Mouse (Mus musculus) megakaryocyte, embryonic 14.5 days (primary cell): ENCODE measurements around the gene Plekho1. TPM values are rescaled to one million over a fixed set of nuclear protein-coding genes. Genes with fewer than 3 reads are reported as not detected.

ENCODE experiments used
- H3K27me3 ChIP-seq: replicated peaks from 2 replicates; pipeline ENCODE3; 2012; ENCODE audit warnings: inconsistent platforms
- H3K36me3 ChIP-seq: replicated peaks from 2 replicates; pipeline ENCODE3; 2012; ENCODE audit warnings: low read length, inconsistent platforms, mixed read lengths
- H3K4me1 ChIP-seq: 2 replicates; pipeline ENCODE4 v1.6.1; 2012; ENCODE audit warnings: inconsistent platforms
- H3K4me3 ChIP-seq: replicated peaks from 2 replicates; pipeline ENCODE3; 2012; ENCODE audit warnings: moderate library complexity, mild to moderate bottlenecking, inconsistent platforms
- H3K9me3 ChIP-seq: 2 replicates; pipeline ENCODE4 v1.6.1; 2012; ENCODE audit warnings: inconsistent platforms
- FLI1 ChIP-seq: IDR thresholded peaks from 2 replicates; pipeline ENCODE4 v1.6.1; 2012; ENCODE audit warnings: low read length, inconsistent platforms, mixed read lengths
- GATA1 ChIP-seq: IDR thresholded peaks from 3 replicates; pipeline ENCODE4 v1.6.1; 2012; ENCODE audit warnings: mixed read lengths, low read length, inconsistent platforms, borderline replicate concordance
- polyA plus RNA-seq: library from polyadenylated mRNA; stranded (reverse); fragments of >175 nt; gene quantifications from 2 replicates; pipeline ENCODE4 v1.2.3, GENCODE M21; 2012; ENCODE audit warnings: low replicate concordance; ENCODE audit not compliant: insufficient read depth

The Plekho1 gene
- polyA plus RNA-seq, 1 experiment, result 663 TPM

DNA sequence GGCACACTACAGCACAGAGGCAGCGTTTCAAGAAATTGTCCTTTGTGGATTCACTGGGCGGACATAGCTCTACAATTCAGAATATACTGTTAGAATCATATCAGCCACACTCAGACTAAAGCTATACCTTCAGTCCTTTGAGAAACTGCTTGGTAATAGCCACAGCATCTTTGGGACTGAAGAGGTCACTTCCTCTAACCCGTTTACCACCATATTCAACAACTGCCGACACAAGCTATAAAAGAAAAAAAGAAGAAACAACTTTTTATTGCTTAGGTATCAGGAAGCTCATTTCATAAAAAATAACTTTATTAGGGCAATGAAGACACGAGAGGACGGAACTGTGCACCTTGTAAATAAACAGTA lies 36.8 kb upstream of the Plekho1 start:
- H3K27me3 ChIP-seq, result no peaks in the 10 kb centered on the region
- H3K4me3 ChIP-seq, result peak overlapping the region; percentile 79
- TF ChIP-seq GATA1, result no peak
- no peak for TF ChIP-seq FLI1
- H3K36me3 ChIP-seq, result peaks cover 66% of the 10 kb centered on the region
- H3K4me1 ChIP-seq, result peaks cover 33% of the 10 kb centered on the region
- no peaks in the 10 kb centered on the region for H3K9me3 ChIP-seq

DNA sequence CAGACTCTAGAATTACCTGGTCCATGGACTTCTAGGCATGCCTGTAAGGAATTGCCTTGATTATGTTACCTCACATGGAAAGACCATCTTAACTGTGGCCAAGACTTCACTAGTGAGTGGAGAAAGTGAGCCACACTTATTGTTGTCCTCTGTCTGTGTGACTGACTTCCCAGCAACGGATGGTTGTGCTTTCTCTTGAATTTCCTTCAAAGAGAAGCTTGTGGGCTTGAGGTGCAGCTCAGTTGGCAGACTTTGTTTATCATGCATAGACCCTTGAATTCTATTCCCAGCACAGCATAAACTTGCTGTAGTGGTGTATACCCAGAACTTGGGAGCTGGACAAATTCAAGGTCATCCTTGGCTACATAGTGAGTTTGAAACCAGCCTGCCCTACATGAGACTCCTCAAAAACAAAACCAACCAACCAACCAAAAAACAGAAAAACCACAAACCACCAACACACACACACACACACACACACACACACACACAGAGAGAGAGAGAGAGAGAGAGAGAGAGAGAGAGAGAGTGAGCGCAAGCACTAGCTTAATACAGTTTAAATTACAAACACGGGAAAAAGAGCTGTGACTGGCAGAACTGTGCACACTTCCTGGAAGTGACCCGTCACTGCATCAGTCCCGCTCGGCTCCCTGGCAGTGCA lies 36.3 kb upstream of the Plekho1 start:
- Histone ChIP-seq H3K27me3 (no peaks in the 10 kb centered on the region), H3K36me3 (peaks cover 67% of the 10 kb centered on the region), H3K9me3 (no peaks in the 10 kb centered on the region), H3K4me1 (peaks cover 38% of the 10 kb centered on the region), H3K4me3 (peak overlapping the region; percentile 79)
- TF ChIP-seq GATA1 (no peak), FLI1 (no peak)

DNA sequence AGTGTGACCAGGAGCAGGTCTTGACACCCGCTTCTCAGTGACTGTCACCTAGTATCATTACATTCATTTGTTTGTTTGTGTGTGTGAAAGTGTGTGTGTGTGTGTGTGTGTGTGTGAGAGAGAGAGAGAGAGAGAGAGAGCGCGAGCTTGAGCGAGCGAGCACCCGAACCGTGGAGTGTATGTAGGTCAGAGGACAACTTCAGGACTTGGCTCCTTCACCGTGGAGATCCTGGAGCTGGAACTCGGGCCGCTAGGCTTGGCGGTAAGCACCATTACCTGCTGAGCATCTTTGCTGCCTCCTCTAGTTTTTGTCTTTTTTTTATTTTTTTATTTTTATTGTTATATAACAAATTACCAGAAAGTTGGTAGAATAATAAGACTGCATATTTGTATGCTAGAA lies 34.0 kb upstream of the Plekho1 start:
- no peak overlapping the region for H3K4me3 ChIP-seq
- TF ChIP-seq GATA1, result no peak
- TF ChIP-seq FLI1, result no peak
- H3K27me3 ChIP-seq, result no peaks in the 10 kb centered on the region
- H3K4me1 ChIP-seq, result peaks cover 39% of the 10 kb centered on the region
- H3K36me3 ChIP-seq, result peaks cover 60% of the 10 kb centered on the region
- no peaks in the 10 kb centered on the region for H3K9me3 ChIP-seq

DNA sequence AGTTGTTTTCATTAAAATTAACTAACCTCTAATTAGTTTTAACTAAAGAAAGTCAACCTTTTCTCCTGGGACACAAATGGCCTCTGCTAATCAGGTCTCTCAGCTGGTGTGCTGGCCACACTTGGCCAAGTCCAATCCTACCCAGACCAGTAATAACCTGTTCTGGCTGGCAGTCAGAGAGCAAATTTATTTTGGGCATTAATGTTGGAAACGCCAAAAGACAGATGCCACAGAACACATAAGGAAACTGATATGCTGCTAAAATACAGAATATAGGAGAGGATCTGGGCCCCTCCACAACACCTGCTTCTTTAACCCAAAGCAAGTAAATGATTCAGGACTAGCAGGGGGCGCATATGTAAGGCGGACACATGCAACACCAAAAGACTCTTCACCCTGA lies 33.5 kb upstream of the Plekho1 start:
- H3K4me1 ChIP-seq, result peaks cover 39% of the 10 kb centered on the region
- peaks cover 57% of the 10 kb centered on the region for H3K36me3 ChIP-seq
- no peaks in the 10 kb centered on the region for H3K27me3 ChIP-seq
- no peak overlapping the region for H3K4me3 ChIP-seq
- TF ChIP-seq GATA1 (no peak), FLI1 (no peak)
- H3K9me3 ChIP-seq, result no peaks in the 10 kb centered on the region

DNA sequence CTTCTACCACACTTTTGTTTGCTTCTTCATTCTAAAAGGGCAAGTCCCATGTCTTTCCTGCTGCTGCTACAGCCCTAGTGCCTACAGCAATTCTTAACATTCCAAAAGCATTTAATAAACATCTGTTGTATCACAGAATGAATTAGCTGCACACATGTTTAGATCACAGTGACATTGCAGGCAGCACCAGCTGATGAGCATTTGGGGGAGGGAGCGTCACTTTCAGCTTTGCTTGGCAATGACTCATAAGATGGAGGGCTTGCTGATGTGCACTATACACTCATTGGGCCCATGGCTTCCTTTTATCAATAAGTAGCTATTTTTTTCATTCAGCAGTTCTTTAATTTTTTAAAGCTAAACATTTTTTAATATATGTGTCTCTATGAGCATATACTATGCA lies 32.1 kb upstream of the Plekho1 start:
- H3K4me1 ChIP-seq, result peaks cover 33% of the 10 kb centered on the region
- no peak for TF ChIP-seq GATA1
- no peak for TF ChIP-seq FLI1
- H3K36me3 ChIP-seq, result peaks cover 54% of the 10 kb centered on the region
- peak overlapping the region; percentile 35 for H3K4me3 ChIP-seq
- H3K9me3 ChIP-seq, result no peaks in the 10 kb centered on the region
- H3K27me3 ChIP-seq, result no peaks in the 10 kb centered on the region

DNA sequence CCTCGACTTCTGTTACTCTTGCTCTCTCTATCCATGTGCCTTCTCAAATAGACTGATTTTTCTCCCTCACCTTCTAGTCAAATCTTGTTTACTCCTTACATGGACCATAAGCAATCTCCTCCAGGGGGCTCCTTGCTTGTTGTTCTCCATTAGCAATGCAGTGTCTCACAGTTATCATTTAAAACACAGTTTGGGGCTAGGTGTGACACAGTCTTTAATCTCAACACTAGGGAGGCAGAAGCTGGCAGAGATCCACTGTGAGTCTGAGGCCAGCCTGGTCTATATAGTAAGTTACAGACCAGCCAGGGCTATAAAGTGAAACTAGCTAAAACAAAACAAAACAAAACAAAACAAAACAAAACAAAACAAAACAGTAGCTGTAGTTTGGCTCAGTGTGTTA lies 31.3 kb upstream of the Plekho1 start:
- no peak overlapping the region for H3K4me3 ChIP-seq
- TF ChIP-seq GATA1, result no peak
- TF ChIP-seq FLI1, result no peak
- H3K9me3 ChIP-seq, result no peaks in the 10 kb centered on the region
- H3K4me1 ChIP-seq, result peaks cover 31% of the 10 kb centered on the region
- no peaks in the 10 kb centered on the region for H3K27me3 ChIP-seq
- peaks cover 58% of the 10 kb centered on the region for H3K36me3 ChIP-seq

DNA sequence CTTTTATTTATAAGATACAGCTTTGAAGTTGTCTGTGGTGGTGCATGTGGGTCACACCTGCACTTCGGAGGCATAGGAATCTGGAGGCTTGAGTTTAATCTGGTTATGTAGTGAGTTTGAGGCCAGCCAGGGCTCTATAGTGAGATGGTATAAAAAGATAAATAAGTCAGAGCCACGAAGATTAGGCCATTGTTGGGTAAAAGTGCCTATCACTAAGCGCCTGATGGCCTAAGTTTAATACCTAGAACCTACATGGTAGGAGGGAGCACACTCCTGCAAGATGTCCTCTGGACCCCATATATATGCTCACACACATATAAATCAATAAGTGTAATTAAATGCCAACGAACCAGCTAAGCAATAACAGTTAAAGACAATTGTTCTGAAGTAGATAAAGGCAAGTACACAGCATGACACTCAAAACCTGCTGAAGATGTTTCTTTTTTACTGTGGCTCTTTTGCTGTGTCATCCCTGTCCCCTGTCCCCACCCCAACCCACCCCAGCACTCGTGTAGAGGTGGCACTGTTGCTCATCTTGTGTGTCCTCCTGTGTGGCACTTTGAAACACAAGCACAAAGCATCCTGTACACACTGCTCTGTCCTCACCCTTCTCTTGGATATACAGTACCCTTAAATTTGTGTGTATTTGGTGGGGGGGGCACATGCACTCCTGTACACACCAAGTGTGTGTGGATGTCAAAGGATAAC lies 25.8 kb upstream of the Plekho1 start:
- H3K9me3 ChIP-seq, result no peaks in the 10 kb centered on the region
- TF ChIP-seq GATA1 (no peak), FLI1 (no peak)

DNA sequence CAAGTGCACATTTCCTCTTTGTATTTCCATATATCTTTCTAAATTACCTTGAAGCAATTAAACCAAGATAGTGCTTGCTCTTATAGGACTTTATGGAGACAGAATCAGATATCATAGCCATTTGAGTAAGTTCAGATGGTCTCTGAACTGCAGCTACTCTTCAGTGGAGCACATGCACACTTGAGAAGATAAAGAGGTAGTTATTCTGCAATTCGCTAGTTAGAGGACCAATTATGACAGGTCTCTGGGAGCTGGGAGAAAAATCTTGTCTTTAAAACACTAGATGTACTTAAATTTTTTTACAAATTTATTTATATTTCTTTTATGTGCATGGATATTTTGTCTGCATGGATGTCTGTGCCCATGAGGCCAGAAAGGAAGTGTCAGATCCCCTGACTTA lies 24.9 kb upstream of the Plekho1 start:
- Histone ChIP-seq H3K4me3 (no peak overlapping the region), H3K4me1 (peaks cover 57% of the 10 kb centered on the region), H3K36me3 (peaks cover 44% of the 10 kb centered on the region), H3K27me3 (no peaks in the 10 kb centered on the region), H3K9me3 (no peaks in the 10 kb centered on the region)
- TF ChIP-seq FLI1, result no peak
- TF ChIP-seq GATA1, result no peak

More for the DNA sequence above, 25.8 kb upstream of the Plekho1 start:
- Histone ChIP-seq H3K27me3 (no peaks in the 10 kb centered on the region), H3K4me1 (peaks cover 56% of the 10 kb centered on the region), H3K36me3 (peaks cover 49% of the 10 kb centered on the region), H3K4me3 (no peak overlapping the region)

DNA sequence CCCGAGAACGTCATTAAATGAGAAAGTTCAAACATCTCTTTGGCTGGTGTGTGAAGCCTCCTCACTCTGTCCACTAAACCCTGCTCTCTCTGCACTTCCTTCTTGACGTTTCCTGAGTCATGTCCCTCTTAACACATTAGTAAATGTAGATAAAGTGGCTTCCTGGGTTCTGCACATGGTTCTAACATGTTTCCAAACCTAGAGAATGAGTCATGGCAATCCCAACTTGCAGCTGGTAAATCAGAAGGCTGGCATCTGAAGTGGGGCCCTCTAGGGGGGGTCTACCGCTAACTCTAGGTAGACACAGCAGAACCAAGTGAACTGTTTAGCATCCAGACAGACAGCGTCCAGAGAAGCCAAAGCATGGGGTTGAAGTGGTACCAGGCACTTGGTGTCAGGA lies 21.7 kb upstream of the Plekho1 start:
- TF ChIP-seq GATA1 (no peak), FLI1 (no peak)
- Histone ChIP-seq H3K9me3 (no peaks in the 10 kb centered on the region), H3K4me3 (peak overlapping the region; percentile 33)

DNA sequence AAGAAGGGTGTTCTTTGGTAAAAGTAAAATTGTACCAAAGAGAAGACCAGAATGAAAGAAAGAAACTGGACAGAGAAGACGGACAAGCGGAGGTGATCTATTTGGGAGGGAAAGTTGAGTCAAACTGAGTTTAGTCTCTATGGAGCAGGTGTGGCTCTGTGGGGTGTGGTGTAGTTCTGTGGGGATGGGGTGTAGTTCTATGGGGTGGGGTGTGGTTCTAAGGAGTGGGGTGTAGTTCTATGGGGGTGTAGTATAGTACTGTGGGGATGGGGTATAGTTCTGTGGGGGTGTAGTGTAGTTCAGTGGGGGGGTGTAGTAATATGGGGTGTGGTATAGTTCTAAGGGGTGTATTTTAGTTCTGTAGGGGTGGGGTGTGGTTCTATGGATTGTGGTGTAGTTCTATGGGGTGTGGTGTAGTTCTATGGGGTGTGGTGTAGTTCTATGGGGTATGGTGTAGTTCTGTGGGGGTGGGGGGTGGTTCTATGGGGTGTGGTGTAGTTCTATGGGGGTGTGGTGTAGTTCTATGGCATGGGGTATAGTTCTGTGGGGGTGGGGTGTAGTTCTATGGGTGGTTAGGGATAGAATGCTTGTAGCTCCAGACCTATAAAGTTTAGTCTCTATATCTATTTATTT lies 20.6 kb upstream of the Plekho1 start:
- H3K4me1 ChIP-seq, result peaks cover 59% of the 10 kb centered on the region

More for the DNA sequence above, 21.7 kb upstream of the Plekho1 start:
- Histone ChIP-seq H3K36me3 (peaks cover 39% of the 10 kb centered on the region), H3K27me3 (no peaks in the 10 kb centered on the region), H3K4me1 (peaks cover 67% of the 10 kb centered on the region)

More for the DNA sequence above, 20.6 kb upstream of the Plekho1 start:
- Histone ChIP-seq H3K9me3 (no peaks in the 10 kb centered on the region), H3K4me3 (no peak overlapping the region), H3K36me3 (peaks cover 36% of the 10 kb centered on the region), H3K27me3 (no peaks in the 10 kb centered on the region)
- TF ChIP-seq FLI1 (no peak), GATA1 (no peak)
